Mouse (Mus musculus): ENCODE results near the gene Efna5.

GRCm38 (mm10) chr17:62628474-62628873 is 252.6 kb downstream of the Efna5 start:
- no peak for TF ChIP-seq CTCF (IDR thresholded peaks at IDR 0.05; ENCODE audit: borderline replicate concordance, insufficient read depth, low read depth, low read length)
- no peak for TF ChIP-seq POLR2A (IDR thresholded peaks at IDR 0.05; ENCODE audit: borderline replicate concordance, insufficient read depth, low read length)

Measured in cerebellum, adult 2 months (tissue).